Mouse (Mus musculus): ENCODE results near the gene Asic5.

- no peak for TF ChIP-seq POLR2A (IDR thresholded peaks at IDR 0.05; ENCODE audit: borderline replicate concordance, low read depth, low read length)
- no peak for TF ChIP-seq CTCF (IDR thresholded peaks at IDR 0.05; ENCODE audit: low read depth, low read length)
Measured at GRCm38 (mm10) chr3:82051468-82051867, 69.4 kb downstream of the Asic5 start.
